Mouse (Mus musculus) hindbrain, embryonic 15.5 days (tissue): ENCODE data around the gene Dnaja3. TPM values are rescaled to one million over a fixed set of nuclear protein-coding genes. Genes with fewer than 3 reads are reported as not detected.

ENCODE experiments used
- ATAC-seq: fragments of 200-750 bp; cut with Nextera tagmentation; 2 replicates; pipeline ENCODE4 v1.8.0; 2017; ENCODE audit warnings: low read depth, moderate number of reproducible peaks, moderate TSS enrichment; ENCODE audit not compliant: low FRiP score
- H3K27ac ChIP-seq: fragments of 300-500 bp; sonication (generic); replicated peaks from 2 replicates; pipeline ENCODE4 v1.5.1; 2015; ENCODE audit warnings: mild to moderate bottlenecking, inconsistent platforms
- H3K27me3 ChIP-seq: fragments of 300-500 bp; sonication (generic); 2 replicates; pipeline ENCODE4 v1.6.1; 2015; ENCODE audit warnings: control low read depth, inconsistent platforms
- H3K36me3 ChIP-seq: fragments of 300-500 bp; sonication (generic); 2 replicates; pipeline ENCODE4 v1.6.1; 2015; ENCODE audit warnings: control low read depth, inconsistent platforms
- H3K4me1 ChIP-seq: fragments of 300-500 bp; sonication (generic); replicated peaks from 2 replicates; pipeline ENCODE4 v1.6.1; 2015; ENCODE audit warnings: control low read depth, inconsistent platforms
- H3K4me2 ChIP-seq: fragments of 300-500 bp; sonication (generic); 2 replicates; pipeline ENCODE4 v1.6.1; 2015; ENCODE audit warnings: moderate library complexity, mild to moderate bottlenecking, inconsistent platforms
- H3K4me3 ChIP-seq: fragments of 300-500 bp; sonication (generic); 2 replicates; pipeline ENCODE4 v1.5.1; 2015; ENCODE audit warnings: mild to moderate bottlenecking, inconsistent platforms
- H3K9ac ChIP-seq: fragments of 300-500 bp; sonication (generic); 2 replicates; pipeline ENCODE4 v1.6.1; 2015; ENCODE audit warnings: inconsistent platforms
- H3K9me3 ChIP-seq: fragments of 300-500 bp; sonication (generic); 2 replicates; pipeline ENCODE4 v1.6.1; 2016; ENCODE audit warnings: control low read depth, inconsistent platforms
- WGBS: fragments of 180-500 bp; shearing (Covaris S2); methylation state at CpG from one replicate; pipeline ENCODE4 v1.1.7; 2015; 5-methylcytosine and 5-hydroxymethylcytosine counted together
- polyA plus RNA-seq: library from polyadenylated mRNA; unstranded; fragments of >200 nt; fragmentation: Nextera tagmentation; extraction: Ambion mirVana; gene quantifications from 2 replicates; pipeline ENCODE4 v1.2.1, GENCODE M21; 2015

Gene Dnaja3
- polyA plus RNA-seq, 1 experiment from 2014 or later: 63.9 TPM

GRCm38 (mm10) chr16:4611193-4611592 is 28.6 kb upstream of the Dnaja3 start:
- Histone ChIP-seq H3K4me3 (no peak overlapping the region), H3K9me3 (no peaks in the 10 kb centered on the region), H3K4me2 (no peak overlapping the region), H3K9ac (no peak overlapping the region), H3K27me3 (no peaks in the 10 kb centered on the region), H3K4me1 (peaks cover 16% of the 10 kb centered on the region), H3K36me3 (peaks cover 45% of the 10 kb centered on the region), H3K27ac (no peak overlapping the region)
- no peak for ATAC-seq
- 91% methylated on average over 5 of the region's 5 CpGs for WGBS

DNA sequence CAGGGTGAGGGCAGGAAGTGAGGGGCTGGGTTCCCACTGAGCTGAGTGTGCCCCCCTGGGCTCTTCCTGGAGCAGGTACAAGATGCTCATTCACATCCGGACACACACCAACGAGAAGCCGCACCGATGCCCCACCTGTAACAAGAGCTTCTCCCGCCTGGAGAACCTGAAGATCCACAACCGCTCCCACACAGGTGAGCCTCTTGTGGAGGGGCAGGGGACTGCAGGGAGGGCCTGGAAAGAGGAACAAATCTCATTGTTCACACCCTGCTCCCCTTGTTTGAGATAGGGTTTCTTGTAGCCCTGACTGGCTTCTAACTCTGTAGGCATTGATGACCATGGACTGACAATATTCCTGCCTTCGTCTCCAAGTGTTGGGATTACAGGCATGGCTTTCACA is 28.1 kb upstream of the Dnaja3 start:
- Histone ChIP-seq H3K4me1 (peaks cover 11% of the 10 kb centered on the region), H3K4me3 (no peak overlapping the region), H3K27me3 (no peaks in the 10 kb centered on the region), H3K9me3 (no peaks in the 10 kb centered on the region), H3K36me3 (peaks cover 49% of the 10 kb centered on the region), H3K27ac (no peak overlapping the region), H3K9ac (no peak overlapping the region), H3K4me2 (no peak overlapping the region)
- ATAC-seq: no peak
- 93% methylated on average over 7 of the region's 7 CpGs for whole genome bisulfite sequencing

GRCm38 (mm10) chr16:4613736-4614135 is 26.1 kb upstream of the Dnaja3 start:
- peak; percentile 23; the same call in 1 of the 2 replicates for ATAC-seq
- Histone ChIP-seq H3K27me3 (no peaks in the 10 kb centered on the region), H3K9me3 (no peaks in the 10 kb centered on the region), H3K36me3 (peaks cover 55% of the 10 kb centered on the region), H3K27ac (no peak overlapping the region), H3K4me3 (no peak overlapping the region), H3K9ac (no peak overlapping the region), H3K4me1 (no peaks in the 10 kb centered on the region), H3K4me2 (no peak overlapping the region)
- WGBS: 95% methylated on average over 9 of the region's 9 CpGs

DNA sequence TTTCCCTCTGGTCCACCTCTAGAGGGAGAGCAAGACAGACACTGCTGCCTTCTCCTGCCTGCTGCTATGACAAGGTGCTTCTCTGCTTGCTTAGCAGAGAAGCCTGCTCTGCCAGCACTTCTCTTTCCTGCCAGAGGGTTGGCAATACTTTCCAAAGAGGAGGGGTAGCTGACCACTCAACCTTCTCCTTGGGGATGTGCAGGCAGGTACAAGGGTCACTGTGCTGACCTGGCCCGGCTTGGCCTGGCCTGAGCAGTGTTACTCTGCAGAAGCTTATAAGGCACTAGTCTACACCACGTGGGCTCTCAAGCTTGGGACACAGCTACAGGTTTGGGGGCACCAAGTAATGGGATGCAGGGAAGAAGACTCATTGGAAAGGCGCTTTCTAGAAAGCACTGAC is 25.1 kb upstream of the Dnaja3 start:
- Histone ChIP-seq H3K27ac (no peak overlapping the region), H3K9ac (no peak overlapping the region), H3K9me3 (no peaks in the 10 kb centered on the region), H3K4me3 (no peak overlapping the region), H3K36me3 (peaks cover 55% of the 10 kb centered on the region), H3K27me3 (no peaks in the 10 kb centered on the region), H3K4me1 (no peaks in the 10 kb centered on the region), H3K4me2 (no peak overlapping the region)
- no peak for ATAC-seq
- 94% methylated on average over 3 of the region's 3 CpGs for WGBS

GRCm38 (mm10) chr16:4615297-4615696 is 24.5 kb upstream of the Dnaja3 start:
- Histone ChIP-seq H3K4me3 (no peak overlapping the region), H3K4me2 (no peak overlapping the region), H3K27ac (no peak overlapping the region), H3K27me3 (no peaks in the 10 kb centered on the region), H3K9ac (no peak overlapping the region), H3K4me1 (no peaks in the 10 kb centered on the region), H3K9me3 (no peaks in the 10 kb centered on the region), H3K36me3 (peaks cover 51% of the 10 kb centered on the region)
- 94% methylated on average over 1 of the region's 1 CpGs for WGBS
- no peak for ATAC-seq

- peaks cover 44% of the 10 kb centered on the region for H3K36me3 ChIP-seq
- no peak overlapping the region for H3K4me3 ChIP-seq
- no peak overlapping the region for H3K4me2 ChIP-seq
- no peak overlapping the region for H3K27ac ChIP-seq
- H3K9ac ChIP-seq: no peak overlapping the region
- no peaks in the 10 kb centered on the region for H3K27me3 ChIP-seq
- ATAC-seq: no peak
- peaks cover 2% of the 10 kb centered on the region; the same call in 1 of the 2 replicates for H3K4me1 ChIP-seq
- no peaks in the 10 kb centered on the region for H3K9me3 ChIP-seq
- WGBS: 83% methylated on average over 4 of the region's 4 CpGs
Measured at GRCm38 (mm10) chr16:4616829-4617228, 23.0 kb upstream of the Dnaja3 start.

DNA sequence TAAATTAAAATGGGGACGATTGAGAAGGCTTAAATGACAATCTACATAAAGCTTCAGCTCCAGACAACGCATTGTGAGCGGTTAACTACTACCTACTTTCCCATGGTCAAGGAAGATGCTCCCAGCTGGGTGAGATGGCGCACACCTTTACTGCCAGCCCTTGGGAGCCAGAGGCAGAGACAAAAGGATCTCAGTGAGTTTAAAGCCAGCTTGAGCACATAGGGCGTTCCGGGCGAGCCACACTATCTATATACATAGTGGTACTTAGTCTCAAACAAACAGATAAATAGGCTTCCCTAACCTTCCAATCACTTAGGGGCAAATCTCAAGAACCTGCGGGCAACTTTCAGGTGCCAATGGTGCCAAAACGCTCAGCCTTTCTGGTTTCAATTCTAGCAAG is 15.7 kb upstream of the Dnaja3 start:
- peak; percentile 7; the same call in 1 of the 2 replicates for ATAC-seq
- H3K36me3 ChIP-seq: peaks cover 12% of the 10 kb centered on the region; the same call in 1 of the 2 replicates
- H3K9ac ChIP-seq: peak overlapping the region; percentile 89
- no peaks in the 10 kb centered on the region for H3K27me3 ChIP-seq
- WGBS: 13% methylated on average over 9 of the region's 9 CpGs
- peak overlapping the region; percentile 87 for H3K4me3 ChIP-seq
- peak overlapping the region; percentile 80 for H3K4me2 ChIP-seq
- H3K9me3 ChIP-seq: no peaks in the 10 kb centered on the region
- peaks cover 28% of the 10 kb centered on the region for H3K4me1 ChIP-seq
- H3K27ac ChIP-seq: peak overlapping the region; percentile 91

DNA sequence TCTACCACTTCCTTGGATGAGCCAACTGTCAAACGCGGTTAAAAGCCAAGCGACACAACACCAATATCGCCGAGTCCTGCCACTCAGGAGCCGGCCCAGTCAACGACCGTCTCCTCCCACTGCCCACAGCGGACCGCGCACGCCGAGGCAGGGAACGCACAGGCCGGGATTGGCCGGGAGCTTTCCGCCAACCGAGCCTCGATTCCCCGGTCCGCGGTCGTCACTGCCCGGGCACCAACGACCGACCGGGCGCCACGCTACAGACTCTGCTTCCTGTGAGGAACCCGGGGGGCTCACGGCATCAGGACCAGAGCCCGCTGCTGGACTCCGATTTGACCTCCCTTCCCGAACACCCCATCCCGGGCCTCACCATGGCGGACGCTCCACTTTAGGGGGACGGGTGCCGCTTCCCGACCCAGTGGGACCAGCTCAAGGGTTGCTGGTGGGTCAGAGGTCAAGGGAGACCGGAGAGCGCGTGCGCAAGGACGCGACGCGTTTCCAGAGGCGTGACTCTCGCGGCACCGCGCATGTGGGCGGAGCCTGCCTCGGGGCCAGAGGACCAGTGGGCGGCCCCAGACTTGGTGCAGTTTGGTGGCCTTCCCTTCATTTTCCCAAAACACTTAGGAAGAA is 15.2 kb upstream of the Dnaja3 start, which contains the start of gene Pam16:
Pam16 (minus strand) TSS at position 508 of the 630 bp plus-strand sequence.
- Histone ChIP-seq H3K27me3 (no peaks in the 10 kb centered on the region), H3K9ac (peak within 1 kb of the TSS; percentile 89), H3K4me3 (peak within 1 kb of the TSS; percentile 87), H3K9me3 (no peaks in the 10 kb centered on the region), H3K27ac (peak within 1 kb of the TSS; percentile 91), H3K4me2 (peak within 1 kb of the TSS; percentile 80), H3K36me3 (peaks cover 12% of the 10 kb centered on the region; the same call in 1 of the 2 replicates), H3K4me1 (peaks cover 28% of the 10 kb centered on the region)
- ATAC-seq: peak; percentile 90
- under 1% methylated on average over 56 of the region's 56 CpGs for WGBS

DNA sequence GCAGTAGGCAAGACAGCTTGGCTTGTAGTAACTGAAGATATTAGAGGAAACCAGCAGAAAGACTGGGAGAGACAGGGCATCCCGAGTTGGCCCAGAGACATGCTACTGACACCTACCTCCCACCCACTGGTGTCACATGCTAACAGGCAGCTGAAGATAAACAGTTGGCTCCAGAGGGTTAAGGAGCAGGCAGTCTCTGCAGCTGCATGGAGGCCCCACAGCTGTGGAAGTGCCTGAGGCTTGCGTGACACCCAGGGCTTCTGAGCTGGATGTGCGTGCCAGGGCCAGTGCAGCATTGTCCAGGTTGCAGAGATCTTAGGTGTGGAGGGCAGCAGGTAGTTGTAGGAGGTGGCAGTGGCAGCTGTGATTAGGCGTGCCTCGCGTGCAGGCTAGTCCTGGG is 12.7 kb upstream of the Dnaja3 start:
- H3K4me3 ChIP-seq: no peak overlapping the region
- no peak overlapping the region for H3K9ac ChIP-seq
- H3K4me1 ChIP-seq: peaks cover 24% of the 10 kb centered on the region
- H3K9me3 ChIP-seq: no peaks in the 10 kb centered on the region
- no peak overlapping the region for H3K4me2 ChIP-seq
- 87% methylated on average over 6 of the region's 6 CpGs for WGBS
- peaks cover 12% of the 10 kb centered on the region; the same call in 1 of the 2 replicates for H3K36me3 ChIP-seq
- no peaks in the 10 kb centered on the region for H3K27me3 ChIP-seq
- no peak overlapping the region for H3K27ac ChIP-seq
- no peak for ATAC-seq

- H3K4me2 ChIP-seq: no peak overlapping the region
- 90% methylated on average over 9 of the region's 9 CpGs for WGBS
- ATAC-seq: no peak
- H3K4me3 ChIP-seq: no peak overlapping the region
- H3K36me3 ChIP-seq: peaks cover 15% of the 10 kb centered on the region; the same call in 1 of the 2 replicates
- H3K4me1 ChIP-seq: peaks cover 7% of the 10 kb centered on the region
- H3K27me3 ChIP-seq: no peaks in the 10 kb centered on the region
- no peaks in the 10 kb centered on the region for H3K9me3 ChIP-seq
- no peak overlapping the region for H3K27ac ChIP-seq
- no peak overlapping the region for H3K9ac ChIP-seq
Measured at GRCm38 (mm10) chr16:4628898-4629419, 10.8 kb upstream of the Dnaja3 start.

GRCm38 (mm10) chr16:4629950-4630349 is 9.8 kb upstream of the Dnaja3 start:
- Histone ChIP-seq H3K4me1 (peaks cover 5% of the 10 kb centered on the region; the same call in 1 of the 2 replicates), H3K4me3 (no peak overlapping the region), H3K4me2 (no peak overlapping the region), H3K27me3 (no peaks in the 10 kb centered on the region), H3K36me3 (peaks cover 15% of the 10 kb centered on the region; the same call in 1 of the 2 replicates), H3K27ac (no peak overlapping the region), H3K9me3 (no peaks in the 10 kb centered on the region), H3K9ac (no peak overlapping the region)
- WGBS: 26% methylated on average over 6 of the region's 6 CpGs
- no peak for ATAC-seq

DNA sequence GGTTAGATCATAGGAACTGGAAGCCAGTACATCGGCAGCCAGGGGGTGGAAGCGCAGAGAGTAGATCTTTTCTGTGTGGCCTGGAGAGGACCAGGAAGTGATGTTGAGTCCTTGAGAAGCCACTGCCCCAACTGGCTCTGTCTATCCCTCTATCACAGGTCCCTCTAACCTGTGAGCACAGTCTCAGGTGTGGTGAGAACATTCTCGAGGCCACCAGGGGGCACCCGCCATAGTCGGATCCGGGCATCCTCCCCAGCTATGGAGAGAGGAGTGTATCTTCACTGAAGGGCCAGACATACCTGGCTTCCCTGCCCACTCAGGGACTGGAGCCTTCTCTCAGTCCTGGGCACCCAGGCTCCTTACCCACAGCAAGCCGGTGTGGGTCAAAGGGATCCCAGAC is 7.7 kb upstream of the Dnaja3 start:
- no peaks in the 10 kb centered on the region for H3K9me3 ChIP-seq
- WGBS: 46% methylated on average over 7 of the region's 7 CpGs
- ATAC-seq: no peak
- H3K36me3 ChIP-seq: peaks cover 11% of the 10 kb centered on the region; the same call in 1 of the 2 replicates
- H3K4me2 ChIP-seq: no peak overlapping the region
- no peaks in the 10 kb centered on the region for H3K4me1 ChIP-seq
- no peak overlapping the region for H3K9ac ChIP-seq
- H3K4me3 ChIP-seq: no peak overlapping the region
- H3K27me3 ChIP-seq: no peaks in the 10 kb centered on the region
- H3K27ac ChIP-seq: no peak overlapping the region
